Mouse (Mus musculus): ENCODE data around the gene Fgfr2. TPM values are rescaled to one million over a fixed set of nuclear protein-coding genes. Genes with fewer than 3 reads are reported as not detected.

Fgfr2 gene
- polyA plus RNA-seq, 2 experiments from 2014 or later = not detected

DNA sequence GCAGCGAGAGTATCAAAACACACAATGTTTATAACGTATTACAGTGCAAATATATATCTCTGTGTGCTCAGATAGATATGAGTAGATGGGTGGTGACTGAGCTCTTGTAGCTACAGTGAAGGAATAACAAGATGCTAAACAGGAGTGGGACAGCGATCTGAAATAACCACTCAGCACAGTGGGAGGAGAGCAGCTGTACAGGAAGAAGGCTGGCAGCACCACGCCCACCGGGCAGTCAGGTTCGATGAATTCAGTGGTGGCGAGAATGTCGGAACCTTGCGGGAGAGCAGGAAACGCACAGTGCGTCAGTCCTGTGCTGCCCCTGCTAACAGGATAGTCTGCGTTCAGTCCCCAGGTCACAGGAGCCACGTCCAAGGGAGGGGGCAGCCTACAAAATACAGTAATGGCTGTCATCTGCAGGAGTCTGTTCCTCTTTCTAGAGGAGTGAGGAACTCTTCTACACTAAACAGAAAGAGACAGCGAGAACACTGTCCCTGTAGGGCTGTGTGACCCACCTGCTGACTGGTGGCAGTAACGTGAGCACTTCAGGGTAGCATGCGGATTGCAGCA, 2219.6 kb downstream of the Fgfr2 start:
- peak; percentile 82 for ATAC-seq

DNA sequence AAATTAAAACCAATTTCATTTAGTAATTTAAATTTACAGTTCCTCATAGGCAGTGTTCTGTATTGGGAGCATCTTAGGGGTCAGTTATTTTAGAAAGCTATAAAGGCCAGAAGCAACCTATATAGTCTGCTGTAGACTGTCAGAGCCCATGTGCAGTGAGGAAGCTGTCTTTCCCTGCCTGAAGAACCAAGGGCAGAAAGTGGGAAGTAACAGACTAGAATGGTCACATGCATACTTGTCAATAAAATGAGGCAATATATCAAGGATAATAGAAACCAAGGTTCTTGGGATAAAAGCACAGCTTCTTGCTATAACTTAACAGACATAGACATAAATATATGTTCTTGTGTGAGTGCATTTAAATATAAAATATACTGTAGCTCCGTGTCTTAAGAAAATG, 2220.2 kb downstream of the Fgfr2 start:
- no peak for ATAC-seq

- no peak for ATAC-seq
Measured at GRCm38 (mm10) chr7:130900233-130900848, 2222.8 kb downstream of the Fgfr2 start.

DNA sequence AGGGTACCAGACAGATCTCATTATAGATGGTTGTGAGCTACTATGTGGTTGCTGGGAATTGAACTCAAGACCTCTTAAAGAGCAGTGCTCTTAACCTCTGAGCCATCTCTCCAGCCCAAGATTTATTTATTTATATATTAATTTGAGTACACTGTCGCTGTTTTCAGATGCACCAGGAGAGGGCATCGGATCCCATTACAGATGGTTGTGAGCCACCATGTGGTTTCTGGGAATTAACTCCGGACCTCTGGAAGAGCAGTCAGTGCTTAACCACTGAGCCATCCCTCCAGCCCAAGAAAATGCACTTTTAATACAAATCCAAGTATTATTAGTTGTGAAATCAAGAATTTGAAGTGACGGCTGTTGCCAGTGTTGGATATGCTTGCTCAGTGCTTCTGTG, 2224.8 kb downstream of the Fgfr2 start:
- no peak for ATAC-seq

DNA sequence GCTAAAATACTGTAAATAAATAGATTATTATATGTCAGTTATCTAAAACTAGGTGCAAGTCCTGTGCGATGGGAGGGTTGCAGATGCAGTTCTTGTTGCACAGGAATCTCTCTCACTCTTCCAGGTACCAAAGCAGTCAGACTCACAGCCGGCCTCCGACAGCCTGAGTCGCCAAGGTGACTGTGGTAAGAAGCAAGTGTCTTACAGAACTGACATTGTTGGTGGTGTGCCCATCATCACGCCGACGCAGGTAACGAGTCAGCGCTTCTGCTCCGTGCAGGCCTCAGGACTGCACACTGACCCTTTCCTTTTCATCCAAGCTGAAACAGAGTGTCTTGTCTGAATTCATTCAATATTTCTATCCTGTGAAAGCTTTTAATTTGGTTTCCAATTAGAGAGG, 2225.9 kb downstream of the Fgfr2 start:
- no peak for ATAC-seq

- ATAC-seq = no peak
Measured at GRCm38 (mm10) chr7:130896064-130896463, 2227.1 kb downstream of the Fgfr2 start.

GRCm38 (mm10) chr7:130895618-130895945, 2227.6 kb downstream of the Fgfr2 start:
- no peak for ATAC-seq

DNA sequence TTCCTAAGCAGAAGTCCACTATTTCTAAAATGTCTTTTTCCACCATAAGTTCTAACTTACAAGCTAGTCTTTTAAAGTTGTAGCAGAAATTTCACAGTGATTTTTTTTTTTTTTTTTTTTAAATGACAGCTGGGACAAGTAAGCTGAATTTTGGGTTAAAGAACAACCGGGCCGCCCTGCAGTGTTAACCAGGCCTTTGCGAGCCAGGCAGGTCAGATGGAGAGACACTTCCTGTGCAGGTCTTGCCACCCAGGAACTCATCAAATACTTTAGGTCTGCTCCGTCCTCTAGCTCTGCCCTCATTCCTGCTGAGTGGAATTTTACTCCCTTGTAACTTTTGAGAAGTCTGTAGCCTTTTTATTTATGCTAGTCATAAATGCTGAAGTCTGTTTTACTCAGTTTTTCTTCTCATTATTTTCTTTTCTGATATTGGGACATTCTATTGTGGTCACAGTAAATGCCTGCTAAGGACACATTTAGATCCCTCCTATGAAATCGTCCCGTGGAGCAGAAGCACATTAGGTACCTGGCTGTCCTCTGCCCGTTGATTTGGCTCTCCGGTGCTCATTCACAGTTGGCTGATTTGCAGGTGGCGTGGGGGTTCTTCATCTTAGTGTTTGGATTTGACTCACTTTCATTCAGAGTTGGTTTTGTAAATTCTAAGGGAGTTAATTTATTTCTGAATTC, 2228.1 kb downstream of the Fgfr2 start:
- no peak for ATAC-seq

DNA sequence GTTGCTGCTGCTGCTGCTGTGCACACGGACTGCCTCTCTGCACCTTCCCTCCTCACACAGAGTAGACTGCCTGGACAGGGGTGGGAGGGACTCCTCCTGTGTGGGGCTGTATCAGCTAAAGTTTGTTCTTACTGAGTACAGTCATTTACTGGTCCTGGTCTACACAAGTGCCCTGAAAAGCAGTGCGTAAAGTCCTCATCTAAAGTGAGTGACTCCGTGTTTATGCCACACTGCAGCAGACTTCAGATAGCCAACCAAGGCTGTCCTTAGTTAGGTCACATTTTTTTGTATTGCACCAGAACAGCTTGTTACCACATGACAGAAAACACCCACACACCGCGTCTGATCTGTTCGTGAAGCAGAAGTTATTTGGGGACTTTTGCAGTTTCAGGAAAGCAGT, 2230.2 kb downstream of the Fgfr2 start:
- ATAC-seq = peak; percentile 98

DNA sequence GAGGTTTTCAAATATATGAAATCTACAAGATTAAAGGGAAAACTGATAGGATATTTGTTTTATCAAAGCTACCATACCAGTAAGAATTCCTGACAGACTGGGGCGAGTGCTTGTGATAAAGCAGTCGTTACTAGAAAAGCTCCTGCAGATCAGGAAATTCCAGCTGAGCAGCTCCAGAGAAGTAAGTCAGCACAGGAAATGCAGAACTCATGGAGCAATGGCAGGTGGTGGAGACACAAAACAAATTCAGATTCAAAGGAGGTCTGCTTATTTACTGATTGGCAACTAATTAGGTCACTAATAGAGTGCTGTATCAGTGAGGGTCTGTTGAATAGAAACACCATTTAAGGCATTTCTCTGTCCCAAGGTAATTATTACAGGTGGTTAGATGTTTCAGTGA, 2232.3 kb downstream of the Fgfr2 start:
- ATAC-seq = no peak

DNA sequence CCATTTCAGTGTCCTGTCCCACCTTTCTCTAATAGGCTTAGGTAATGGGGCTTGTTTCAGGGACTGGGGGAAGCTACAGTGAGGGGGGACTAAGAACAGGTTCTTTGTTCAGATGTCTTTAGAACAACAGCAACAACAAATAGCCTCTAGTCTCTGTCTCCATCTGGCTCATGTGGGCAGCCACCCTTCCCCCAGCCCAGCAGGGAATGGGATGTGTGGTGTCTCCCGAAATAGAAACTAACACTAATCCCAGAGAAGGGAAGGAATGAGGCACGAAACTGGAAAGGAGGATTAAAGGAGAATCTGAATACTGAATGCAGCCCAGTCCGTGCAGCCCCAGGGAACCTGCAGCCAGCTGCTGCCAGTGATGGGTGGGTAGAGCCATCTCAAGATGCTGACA, 2235.2 kb downstream of the Fgfr2 start:
- no peak for ATAC-seq

GRCm38 (mm10) chr7:130886246-130886645, 2236.9 kb downstream of the Fgfr2 start:
- ATAC-seq = peak; percentile 98

GRCm38 (mm10) chr7:130884161-130884560, 2239.0 kb downstream of the Fgfr2 start:
- ATAC-seq = no peak

GRCm38 (mm10) chr7:130867256-130867655, 2255.9 kb downstream of the Fgfr2 start:
- no peak for ATAC-seq

DNA sequence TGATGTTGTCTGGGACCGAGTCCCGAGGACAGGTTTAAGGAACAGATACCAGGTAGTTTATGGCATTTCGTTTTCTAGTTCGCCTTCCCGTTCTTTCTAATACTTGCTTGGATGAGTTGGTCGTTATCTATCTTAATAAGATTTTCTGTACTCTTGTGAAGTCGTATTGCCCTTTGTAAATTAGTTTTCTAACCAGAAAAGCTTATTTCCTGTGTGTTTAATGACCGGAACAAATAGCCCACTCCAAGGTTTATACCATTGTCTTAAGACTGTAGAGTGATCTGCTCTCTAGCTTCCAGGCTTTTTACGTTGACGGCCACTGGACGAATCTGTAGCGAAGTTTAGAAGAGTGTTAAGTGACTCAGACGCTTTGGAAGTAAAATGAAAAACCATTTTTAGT, 2256.5 kb downstream of the Fgfr2 start:
- ATAC-seq = no peak

DNA sequence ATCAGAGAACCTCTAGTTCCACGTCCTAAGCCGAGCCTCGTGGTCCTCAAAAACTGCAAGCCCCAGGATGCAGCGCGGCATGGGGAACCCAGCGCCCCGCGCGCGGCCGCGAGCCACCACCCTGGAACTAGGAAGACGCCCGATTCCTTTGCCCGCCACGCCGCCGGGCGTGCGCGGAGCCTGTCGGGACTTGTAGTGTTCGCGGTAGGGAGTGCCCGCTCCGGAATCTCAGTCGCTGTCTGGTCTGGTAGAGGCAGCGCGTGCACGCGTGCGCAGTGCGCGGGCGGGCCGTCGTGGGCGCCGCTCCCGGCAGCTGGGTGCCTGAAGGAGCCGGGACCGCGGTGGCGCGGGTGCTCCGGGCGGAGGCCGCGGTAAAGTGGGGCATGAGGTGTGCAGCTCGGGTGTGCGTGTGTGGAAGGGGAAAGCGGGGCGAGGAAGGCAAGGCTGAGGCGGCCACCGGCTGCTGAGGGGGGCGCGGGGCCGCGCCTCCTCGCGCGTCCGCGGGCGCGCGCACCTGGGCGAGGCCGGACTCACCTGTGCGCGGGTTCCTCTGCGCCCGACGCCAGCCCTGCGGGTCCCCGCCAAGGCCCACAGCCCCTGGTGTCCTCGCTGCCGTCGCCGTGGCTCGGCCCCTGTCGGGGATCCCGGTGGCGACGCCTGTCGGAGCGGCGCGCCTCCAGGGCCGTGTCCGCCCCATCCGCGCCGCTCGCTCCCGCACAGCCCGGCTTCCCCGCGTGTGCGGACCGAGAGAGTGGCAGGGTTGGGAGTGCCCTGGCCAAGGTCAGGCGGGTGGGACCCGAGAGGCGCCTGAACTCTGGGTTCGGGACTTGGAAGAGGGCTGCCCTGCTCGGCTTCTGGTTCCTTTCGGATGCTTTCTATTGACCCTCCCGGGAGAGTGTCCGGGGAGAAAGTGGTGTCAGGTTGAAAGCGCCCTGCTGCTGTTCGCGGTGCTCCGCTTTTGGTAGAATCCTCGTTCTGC, 2257.2 kb downstream of the Fgfr2 start, which contains the start of gene Plekha1:
Plekha1 (plus strand) TSS at position 144 of the 979 bp plus-strand sequence.
- ATAC-seq = peak; percentile 96

GRCm38 (mm10) chr7:130864711-130865110, 2258.4 kb downstream of the Fgfr2 start:
- ATAC-seq = no peak

DNA sequence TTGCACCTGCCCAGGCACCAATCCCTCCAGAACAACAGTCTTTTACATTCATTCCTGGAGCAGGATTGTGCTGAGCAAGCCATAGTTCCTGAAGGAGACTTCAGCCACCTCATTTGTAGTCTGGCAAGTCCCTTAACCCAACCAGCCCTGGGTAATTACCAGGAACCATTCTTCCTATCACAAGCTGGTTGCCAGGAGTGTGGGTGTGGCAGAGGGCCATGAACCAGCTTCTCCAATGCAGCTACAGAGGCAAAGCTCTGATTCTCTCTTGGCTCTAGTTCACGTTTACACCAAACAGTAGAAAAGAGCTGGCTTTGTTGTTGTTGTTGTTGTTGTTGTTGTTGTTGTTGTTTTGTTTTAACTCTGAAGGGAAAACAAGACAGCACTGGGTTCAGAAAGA, 2260.6 kb downstream of the Fgfr2 start:
- no peak for ATAC-seq

GRCm38 (mm10) chr7:130860721-130861142, 2262.4 kb downstream of the Fgfr2 start:
- ATAC-seq = no peak

- ATAC-seq = no peak
Measured at GRCm38 (mm10) chr7:130859926-130860325, 2263.2 kb downstream of the Fgfr2 start.

- ATAC-seq = no peak
Measured at GRCm38 (mm10) chr7:130857973-130858372, 2265.2 kb downstream of the Fgfr2 start.

- no peak for ATAC-seq
Measured at GRCm38 (mm10) chr7:130855681-130856080, 2267.5 kb downstream of the Fgfr2 start.

- no peak for ATAC-seq
Measured at GRCm38 (mm10) chr7:130854684-130855292, 2268.4 kb downstream of the Fgfr2 start.

All from CD4-positive, CD25-positive, alpha-beta regulatory T cell, adult 4 months (primary cell).